In the genomic region with DNA sequence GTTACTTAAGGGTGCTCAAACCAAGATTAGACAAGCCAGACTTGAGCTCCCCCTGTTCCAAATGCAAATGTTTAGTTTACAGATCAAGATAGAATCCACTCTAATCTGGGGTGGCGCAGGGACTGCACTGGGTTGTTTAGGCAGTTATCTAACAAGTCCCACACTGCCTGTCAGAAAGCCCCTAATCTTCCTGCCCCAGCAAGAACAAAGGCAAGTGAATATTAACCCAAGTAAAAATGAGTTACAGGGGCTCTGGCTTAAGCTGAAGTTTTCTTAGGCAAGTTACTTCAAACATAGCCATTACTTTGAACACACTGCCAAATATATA, we compare ENCODE assay signal across 1 mouse cellular context.
TF ChIP-seq lines count a peak whose summit lies in the region.

No protein-coding gene starts in this region.

TF ChIP-seq in MEL, 35 proteins besides CTCF, POLR2A, EP300 and RAD21 (continued from another document):
- TF ChIP-seq ETS1 (IDR thresholded peaks at IDR 0.05; ENCODE audit: low read depth, low read length) (peak; percentile 85), MXI1 (IDR thresholded peaks at IDR 0.05; ENCODE audit: low read depth, low read length) (peak; percentile 29; the same call in 1 of the 2 replicates), GATA1 (IDR thresholded peaks at IDR 0.05; ENCODE audit: low read depth, low read length) (peak; percentile 92), MEF2A (IDR thresholded peaks at IDR 0.05; ENCODE audit: extremely low read depth, insufficient replicate concordance, low read depth, low read length, poor library complexity, severe bottlenecking) (peak; percentile 41; the same call in 1 of the 2 replicates)
TF ChIP-seq in MEL: peak in this region for 11.
